In genomic region chr5:140771612-140772011, GRCm38 (mm10) we compare ENCODE assay signal across 8 mouse cellular contexts. TPM values are rescaled to one million over a fixed set of nuclear protein-coding genes. Genes with fewer than 3 reads are reported as not detected.
A peak's percentile ranks its signal among the peaks of the same experiment; 100 is the strongest.
DNase-seq lines count a peak whose midpoint lies in the region; ATAC-seq lines count a peak whose summit lies in the region.

No protein-coding gene starts in this region.

- intact Hi-C loops in heart, postnatal 25 days (cut with DNase I), result loop anchor here (2.0 to 5.0 kb wide), 2 partner anchors 17 to 56 kb away; no protein-coding TSS in a partner anchor
- intact Hi-C loops in left cerebral cortex, postnatal 14 days (cut with DNase I), result loop anchor here (5.0 kb wide), 1 partner anchor 56 kb away; no protein-coding TSS in a partner anchor

- peaks cover 64% of the 10 kb centered on the region for H3K4me1 ChIP-seq in heart, embryonic 12.5 days (replicated peaks)
- peaks cover 70% of the 10 kb centered on the region for H3K4me1 ChIP-seq in liver, embryonic 12.5 days

- 55% methylated on average over 6 of the region's 6 CpGs for WGBS in heart, embryonic 12.5 days
- WGBS in liver, embryonic 12.5 days (ENCODE audit: insufficient replicate concordance), result 41% methylated on average over 6 of the region's 6 CpGs

- H3K27ac ChIP-seq in heart, embryonic 12.5 days (ENCODE audit: poor library complexity, severe bottlenecking), result peak overlapping the region; percentile 56
- H3K27ac ChIP-seq in liver, embryonic 12.5 days, result peak overlapping the region; percentile 67

- no peak overlapping the region; the same call in 1 of the 2 replicates for H3K9ac ChIP-seq in heart, embryonic 12.5 days
- H3K9ac ChIP-seq in liver, embryonic 12.5 days, result no peak overlapping the region

- H3K9me3 ChIP-seq in heart, embryonic 12.5 days (replicated peaks), result no peaks in the 10 kb centered on the region
- H3K9me3 ChIP-seq in liver, embryonic 12.5 days (replicated peaks), result no peaks in the 10 kb centered on the region

- DNase-seq in heart, adult 11 months, result peak; percentile 95
- DNase-seq in heart, postnatal 25 days (ENCODE audit: low spot score), result no peak
- peak; percentile 44 for DNase-seq in CD4-positive, CD25-positive, alpha-beta regulatory T cell, adult 2 months (ENCODE audit: low read depth, low spot score)
- DNase-seq in urinary bladder, postnatal 36 days (ENCODE audit: low spot score in 2 of 2), result no peak
- DNase-seq in adipocyte (ENCODE audit: low spot score), result no peak
- DNase-seq in left cerebral cortex, postnatal 14 days (ENCODE audit: low spot score in 2 of 2), result no peak

- 0 out of 2 replicates have a peak, but pooled peaks cover 4% of the 10 kb centered on the region for H3K36me3 ChIP-seq in heart, embryonic 12.5 days
- H3K36me3 ChIP-seq in liver, embryonic 12.5 days, result peaks cover 6% of the 10 kb centered on the region; the same call in 1 of the 2 replicates

- no peak overlapping the region for H3K4me3 ChIP-seq in heart, embryonic 12.5 days
- H3K4me3 ChIP-seq in liver, embryonic 12.5 days, result no peak overlapping the region

- H3K27me3 ChIP-seq in heart, embryonic 12.5 days (replicated peaks), result no peaks in the 10 kb centered on the region
- H3K27me3 ChIP-seq in liver, embryonic 12.5 days (replicated peaks), result no peaks in the 10 kb centered on the region

- H3K4me2 ChIP-seq in heart, embryonic 12.5 days, result no peak overlapping the region
- H3K4me2 ChIP-seq in liver, embryonic 12.5 days, result no peak overlapping the region

- no peak for ATAC-seq in heart, embryonic 12.5 days (ENCODE audit: insufficient number of reproducible peaks, low FRiP score)
- ATAC-seq in liver, embryonic 12.5 days, result no peak

RNA-seq across cellular contexts. Expression of gene Amz1, which starts 47.7 kb away (rescaled TPM):
- total RNA-seq in heart, postnatal 25 days (2021), result under 1 TPM; 0.08 to 0.44 TPM
- polyA plus RNA-seq in heart, embryonic 12.5 days (2016; fragmentation: Nextera tagmentation; extraction: Ambion mirVana), result 0.40 and 0.59 TPM in 2 replicates
- polyA plus RNA-seq in liver, embryonic 12.5 days (2016; fragmentation: Nextera tagmentation; extraction: Ambion mirVana), result 0.99 and 1.2 TPM in 2 replicates
- total RNA-seq in left cerebral cortex, postnatal 14 days (2021), result 10 to 100 TPM; 17.4 to 20.5 TPM

RNA-seq across cellular contexts. Expression of gene Gna12, which starts 58.6 kb away (rescaled TPM):
- 10 to 100 TPM; 89.2 to 97.2 TPM for total RNA-seq in heart, postnatal 25 days (2021)
- 48.5 and 50.6 TPM in 2 replicates for polyA plus RNA-seq in heart, embryonic 12.5 days (2016; fragmentation: Nextera tagmentation; extraction: Ambion mirVana)
- polyA plus RNA-seq in liver, embryonic 12.5 days (2016; fragmentation: Nextera tagmentation; extraction: Ambion mirVana), result 33.8 TPM in 2 replicates
- 10 to 100 TPM; 68.1 to 73.8 TPM for total RNA-seq in left cerebral cortex, postnatal 14 days (2021)

Comparison
In these comparisons a context has a peak if more than half of its experiments do, and no peak if none do; other contexts are left out.
1. DNase-seq: peak in heart, adult 11 months (single experiment) and CD4-positive, CD25-positive, alpha-beta regulatory T cell, adult 2 months (single experiment); none in heart, postnatal 25 days (single experiment), urinary bladder, postnatal 36 days (0 of 2), adipocyte (single experiment) and left cerebral cortex, postnatal 14 days (0 of 2).
2. RNA of gene Amz1, which starts 47.7 kb away (total RNA-seq): 17.4 to 20.5 TPM in left cerebral cortex, postnatal 14 days; 0.08 to 0.44 TPM in heart, postnatal 25 days; every median in the first group is over 10 times any median in the second.